Mouse (Mus musculus) embryonic facial prominence, embryonic 15.5 days (tissue): ENCODE results near the gene Omd. TPM values are rescaled to one million over a fixed set of nuclear protein-coding genes. Genes with fewer than 3 reads are reported as not detected.

Experiments
- ATAC-seq: fragments of 200-750 bp; cut with Nextera tagmentation; 2 replicates; pipeline ENCODE4 v1.8.0; 2017; ENCODE audit warnings: low read depth, moderate TSS enrichment; ENCODE audit not compliant: insufficient number of reproducible peaks, low FRiP score, low TSS enrichment
- H3K27ac ChIP-seq: fragments of 300-500 bp; sonication (generic); replicated peaks from 2 replicates; pipeline ENCODE4 v1.5.1; 2015; ENCODE audit warnings: mild to moderate bottlenecking, inconsistent platforms
- H3K27me3 ChIP-seq: fragments of 300-500 bp; sonication (generic); 2 replicates; pipeline ENCODE4 v1.6.1; 2015; ENCODE audit warnings: inconsistent platforms
- H3K36me3 ChIP-seq: fragments of 300-500 bp; sonication (generic); 2 replicates; pipeline ENCODE4 v1.6.1; 2015; ENCODE audit warnings: mild to moderate bottlenecking, inconsistent platforms
- H3K4me1 ChIP-seq: fragments of 300-500 bp; sonication (generic); 2 replicates; pipeline ENCODE4 v1.6.1; 2015; ENCODE audit warnings: inconsistent platforms
- H3K4me2 ChIP-seq: fragments of 300-500 bp; sonication (generic); replicated peaks from 2 replicates; pipeline ENCODE4 v1.6.1; 2015; ENCODE audit warnings: mild to moderate bottlenecking, inconsistent platforms
- H3K4me3 ChIP-seq: fragments of 300-500 bp; sonication (generic); replicated peaks from 2 replicates; pipeline ENCODE4 v1.5.1; 2015; ENCODE audit warnings: mild to moderate bottlenecking, inconsistent platforms
- H3K9ac ChIP-seq: fragments of 300-500 bp; sonication (generic); 2 replicates; pipeline ENCODE4 v1.6.1; 2015; ENCODE audit warnings: inconsistent platforms
- H3K9me3 ChIP-seq: fragments of 300-500 bp; sonication (generic); replicated peaks from 2 replicates; pipeline ENCODE4 v1.6.1; 2016; ENCODE audit warnings: inconsistent platforms
- WGBS: fragments of 180-500 bp; shearing (Covaris S2); methylation state at CpG from one replicate; pipeline ENCODE4 v1.1.7; 2015; 5-methylcytosine and 5-hydroxymethylcytosine counted together
- polyA plus RNA-seq: library from polyadenylated mRNA; unstranded; fragments of >200 nt; fragmentation: Nextera tagmentation; extraction: Ambion mirVana; gene quantifications from 2 replicates; pipeline ENCODE4 v1.2.1, GENCODE M21; 2015

Omd gene
- polyA plus RNA-seq, 1 experiment from 2014 or later: 38.6 TPM

DNA sequence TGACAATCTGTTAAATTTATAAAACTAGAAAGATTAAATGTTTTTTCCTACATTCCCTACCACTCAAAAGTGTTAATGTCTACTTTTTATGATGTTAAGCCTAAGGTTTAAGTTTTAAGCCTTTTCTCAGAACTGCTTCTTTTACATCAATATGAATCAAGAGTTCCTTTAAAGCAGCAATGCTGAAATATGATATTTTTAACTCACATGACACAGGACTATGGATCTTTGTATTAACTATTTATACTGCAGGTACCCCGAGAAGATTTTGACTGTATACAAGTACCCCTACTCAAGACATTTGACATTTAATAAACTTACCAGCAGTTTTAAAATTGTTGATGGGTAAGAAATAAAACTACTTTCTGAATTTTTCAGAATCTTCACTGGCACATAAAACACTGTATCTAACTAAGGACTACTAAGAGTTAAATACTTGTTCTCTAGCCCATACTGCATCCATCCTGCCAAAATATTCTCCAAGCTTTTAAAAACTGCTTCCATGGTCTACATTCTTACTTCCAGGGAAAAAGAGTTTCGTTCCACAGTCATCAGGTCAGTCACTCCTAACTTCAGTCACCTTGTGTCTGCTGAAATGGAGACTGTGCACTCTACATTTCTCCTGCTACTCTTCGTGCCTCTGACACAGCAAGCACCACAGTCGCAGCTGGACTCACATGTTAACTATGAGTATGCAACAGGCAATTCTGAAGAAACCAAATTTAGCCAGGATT lies 26.5 kb downstream of the Omd start:
- 25% methylated on average over 4 of the region's 4 CpGs for WGBS
- no peak for ATAC-seq
- H3K4me2 ChIP-seq: 0 out of 2 replicates have a peak overlapping the region, but pooled peaks have one; percentile 8

GRCm38 (mm10) chr13:49617021-49617420 lies 34.8 kb downstream of the Omd start:
- Histone ChIP-seq H3K4me2 (no peak overlapping the region), H3K9me3 (no peaks in the 10 kb centered on the region), H3K27ac (no peak overlapping the region), H3K4me1 (no peaks in the 10 kb centered on the region), H3K4me3 (no peak overlapping the region), H3K27me3 (no peaks in the 10 kb centered on the region), H3K36me3 (peaks cover 11% of the 10 kb centered on the region; the same call in 1 of the 2 replicates), H3K9ac (no peak overlapping the region)
- ATAC-seq: no peak
- 90% methylated on average over 3 of the region's 3 CpGs for WGBS

More for the DNA sequence above, 26.5 kb downstream of the Omd start:
- Histone ChIP-seq H3K36me3 (no peaks in the 10 kb centered on the region), H3K4me1 (no peaks in the 10 kb centered on the region), H3K9ac (no peak overlapping the region), H3K27ac (peak overlapping the region; percentile 65), H3K9me3 (no peaks in the 10 kb centered on the region), H3K4me3 (peak overlapping the region; percentile 36), H3K27me3 (no peaks in the 10 kb centered on the region)

DNA sequence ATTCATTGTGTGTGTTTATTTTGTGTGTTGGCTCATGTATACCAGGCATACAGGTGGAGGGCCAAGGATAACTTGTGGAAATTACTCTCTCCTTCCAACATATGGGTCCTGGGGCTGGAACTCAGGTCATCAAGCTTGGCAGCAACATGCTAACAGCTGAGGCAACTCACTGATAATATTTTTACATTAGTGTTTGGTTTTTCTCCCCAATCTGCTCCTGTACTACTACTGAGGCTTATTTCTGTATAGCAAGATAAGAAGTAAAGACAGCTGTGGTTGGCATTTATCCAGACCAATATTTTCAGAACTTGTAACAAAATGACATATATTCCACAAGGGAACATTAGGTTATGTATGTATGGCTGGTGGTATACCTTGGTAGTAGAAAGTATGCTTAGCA lies 36.1 kb downstream of the Omd start:
- H3K27ac ChIP-seq: no peak overlapping the region
- H3K9ac ChIP-seq: no peak overlapping the region
- peaks cover 11% of the 10 kb centered on the region; the same call in 1 of the 2 replicates for H3K36me3 ChIP-seq
- no peaks in the 10 kb centered on the region for H3K27me3 ChIP-seq
- no peaks in the 10 kb centered on the region for H3K9me3 ChIP-seq
- no peak overlapping the region for H3K4me3 ChIP-seq
- no peak overlapping the region for H3K4me2 ChIP-seq
- no peak for ATAC-seq
- H3K4me1 ChIP-seq: no peaks in the 10 kb centered on the region

- Histone ChIP-seq H3K27ac (no peak overlapping the region), H3K4me1 (no peaks in the 10 kb centered on the region), H3K9me3 (no peaks in the 10 kb centered on the region), H3K4me3 (no peak overlapping the region), H3K9ac (no peak overlapping the region), H3K36me3 (peaks cover 8% of the 10 kb centered on the region; the same call in 1 of the 2 replicates), H3K27me3 (no peaks in the 10 kb centered on the region), H3K4me2 (no peak overlapping the region)
- WGBS: 53% methylated on average over 1 of the region's 1 CpGs
- ATAC-seq: no peak
Measured at GRCm38 (mm10) chr13:49623216-49623615, 41.0 kb downstream of the Omd start.

DNA sequence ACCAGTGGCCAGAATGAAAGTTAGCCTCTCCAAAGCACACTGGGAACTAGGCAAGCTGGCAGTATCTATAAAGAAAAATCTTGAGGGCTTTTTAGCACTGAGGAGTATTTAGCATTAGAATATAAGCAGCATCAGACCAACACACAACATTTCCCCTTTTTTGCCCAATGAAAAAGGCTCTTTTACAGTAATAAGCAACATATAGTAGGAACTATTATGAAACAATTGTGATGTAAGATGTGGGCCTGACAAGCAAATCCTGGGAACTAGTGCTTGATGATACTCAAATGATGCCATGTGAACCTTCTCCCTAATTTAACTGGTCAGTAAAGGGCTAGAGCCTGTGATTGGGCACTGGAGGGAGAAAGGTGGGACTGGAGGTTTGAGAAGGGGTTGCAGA lies 45.9 kb downstream of the Omd start:
- Histone ChIP-seq H3K27me3 (no peaks in the 10 kb centered on the region), H3K4me2 (no peak overlapping the region), H3K27ac (no peak overlapping the region), H3K4me1 (no peaks in the 10 kb centered on the region), H3K4me3 (no peak overlapping the region), H3K9ac (no peak overlapping the region), H3K36me3 (no peaks in the 10 kb centered on the region), H3K9me3 (no peaks in the 10 kb centered on the region)
- ATAC-seq: no peak

DNA sequence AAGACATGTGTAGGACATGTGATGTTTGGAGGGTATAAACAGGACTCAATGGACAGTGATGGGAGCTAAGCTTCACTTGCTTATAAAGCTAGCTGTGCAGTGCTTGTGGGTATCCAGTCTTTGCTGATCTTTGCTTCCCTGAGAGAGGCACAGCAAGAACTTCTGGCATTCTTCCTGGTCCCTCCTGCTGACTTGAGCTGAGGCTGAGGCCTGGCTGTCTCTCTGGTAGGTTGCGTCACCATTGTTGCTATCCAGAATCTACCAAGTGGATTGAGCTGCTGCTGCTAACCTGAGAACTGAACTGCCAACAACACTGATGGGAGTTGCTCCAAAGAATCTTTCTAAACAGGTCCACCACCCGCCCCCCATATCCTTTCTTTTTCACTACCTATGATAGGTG lies 46.8 kb downstream of the Omd start:
- Histone ChIP-seq H3K9me3 (no peaks in the 10 kb centered on the region), H3K27me3 (no peaks in the 10 kb centered on the region), H3K4me1 (no peaks in the 10 kb centered on the region), H3K4me2 (no peak overlapping the region), H3K27ac (no peak overlapping the region), H3K4me3 (no peak overlapping the region), H3K9ac (no peak overlapping the region), H3K36me3 (no peaks in the 10 kb centered on the region)
- WGBS: 88% methylated on average over 2 of the region's 2 CpGs
- ATAC-seq: no peak

GRCm38 (mm10) chr13:49639965-49640364 lies 57.7 kb downstream of the Omd start:
- no peaks in the 10 kb centered on the region for H3K27me3 ChIP-seq
- no peaks in the 10 kb centered on the region for H3K9me3 ChIP-seq
- H3K4me2 ChIP-seq: no peak overlapping the region
- 91% methylated on average over 2 of the region's 2 CpGs for WGBS
- no peak overlapping the region for H3K4me3 ChIP-seq
- no peak overlapping the region for H3K27ac ChIP-seq
- ATAC-seq: no peak
- H3K9ac ChIP-seq: no peak overlapping the region
- H3K36me3 ChIP-seq: no peaks in the 10 kb centered on the region
- H3K4me1 ChIP-seq: no peaks in the 10 kb centered on the region

Other genes with a start within 250 kb of the Omd start
- 36.0 and 38.7 TPM in 2 replicates for gene Bicd2, start 240.9 kb upstream of the Omd start, polyA plus RNA-seq
- gene Ippk, start 161.2 kb upstream of the Omd start, polyA plus RNA-seq: 12.7 and 13.4 TPM in 2 replicates
- 0.79 and 1.7 TPM in 2 replicates for gene Tes3-ps, start 89.1 kb upstream of the Omd start, polyA plus RNA-seq
- 2.2 and 2.3 TPM in 2 replicates for gene Ecm2, start 77.7 kb upstream of the Omd start, polyA plus RNA-seq
- gene Aspn, start 38.0 kb upstream of the Omd start, polyA plus RNA-seq: 157 and 167 TPM in 2 replicates
- 201 and 212 TPM in 2 replicates for gene Ogn, start 25.6 kb downstream of the Omd start, polyA plus RNA-seq
- 19.8 and 21.4 TPM in 2 replicates for gene Cenpp, start 70.3 kb downstream of the Omd start, polyA plus RNA-seq
- 12.9 and 13.9 TPM in 2 replicates for gene Nol8, start 70.6 kb downstream of the Omd start, polyA plus RNA-seq
- gene Iars, start 99.6 kb downstream of the Omd start, polyA plus RNA-seq: 59.6 and 62.8 TPM in 2 replicates
- not detected in 2 replicates for gene Gm30302, start 216.5 kb downstream of the Omd start, polyA plus RNA-seq